Mouse (Mus musculus) spleen, postnatal 10 days (tissue): ENCODE data around the gene Olig2.

Source experiments
- DNase-seq, 2 experiments: peaks; one replicate each; pipeline ENCODE4 v3.0.0; 2021 to 2022; ENCODE audit warnings: low spot score in 2 of 2

Olig2 gene

DNA sequence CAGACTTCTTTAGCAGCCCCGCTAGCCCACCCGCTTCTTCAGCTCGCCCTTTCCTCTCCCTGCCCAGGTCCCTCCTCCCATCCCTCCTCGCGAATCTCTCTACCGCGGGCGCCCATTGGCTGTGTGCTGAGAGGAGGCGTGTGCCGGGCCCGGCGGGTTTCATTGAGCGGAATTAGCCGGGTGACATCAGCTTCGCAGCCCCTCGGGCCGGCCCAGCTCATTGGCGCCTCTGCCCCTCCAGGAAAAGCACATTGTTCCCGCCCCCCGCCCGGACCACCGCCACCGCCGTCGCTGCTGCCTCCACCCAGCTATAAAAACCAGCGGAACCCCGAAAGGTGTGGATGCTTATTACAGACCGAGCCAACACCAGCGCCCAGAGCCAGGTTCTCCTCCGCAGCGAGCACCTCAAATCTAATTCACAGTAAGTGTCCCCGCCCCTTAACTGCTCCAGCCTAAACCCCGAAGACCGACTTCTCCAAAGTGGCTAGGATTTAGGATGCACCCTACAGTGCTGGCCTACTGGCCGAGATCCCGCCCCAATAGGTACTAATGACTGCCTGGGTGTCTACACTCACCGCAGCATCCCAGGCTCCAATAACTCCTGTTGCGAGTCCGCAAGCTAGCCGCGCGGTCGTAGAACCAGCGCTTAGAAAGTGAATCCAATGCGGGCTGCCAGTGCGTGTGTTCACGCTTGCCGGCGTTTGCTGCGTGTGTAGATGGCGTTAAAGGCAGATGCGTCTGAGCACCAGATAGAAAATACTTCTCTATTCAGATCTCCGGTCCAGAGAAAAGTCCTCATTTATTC lies at the start of gene Olig2:
Gene Olig2, plus strand, starts transcription at position 225 of the 805 bp plus-strand sequence.
- DNase-seq, result no peak

DNA sequence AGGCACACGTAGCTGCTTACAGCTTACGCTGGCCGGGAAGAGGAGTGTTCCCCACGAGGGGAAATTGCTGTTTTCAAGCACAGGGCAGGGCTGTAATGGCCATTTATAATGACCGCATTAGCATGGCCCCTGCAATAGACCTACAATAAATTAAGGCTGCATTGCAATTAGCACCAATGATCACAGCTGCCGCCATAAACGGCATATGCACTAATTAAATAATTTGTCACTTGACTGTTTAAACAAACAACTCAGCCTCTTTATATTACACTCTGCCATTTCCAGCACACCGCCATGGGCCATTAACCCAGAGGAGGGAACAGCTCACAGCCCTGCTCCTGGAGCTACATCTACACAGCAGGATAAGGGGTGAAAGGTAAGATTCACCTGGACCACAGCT lies 49.4 kb upstream of the Olig2 start:
- DNase-seq, result no peak

DNA sequence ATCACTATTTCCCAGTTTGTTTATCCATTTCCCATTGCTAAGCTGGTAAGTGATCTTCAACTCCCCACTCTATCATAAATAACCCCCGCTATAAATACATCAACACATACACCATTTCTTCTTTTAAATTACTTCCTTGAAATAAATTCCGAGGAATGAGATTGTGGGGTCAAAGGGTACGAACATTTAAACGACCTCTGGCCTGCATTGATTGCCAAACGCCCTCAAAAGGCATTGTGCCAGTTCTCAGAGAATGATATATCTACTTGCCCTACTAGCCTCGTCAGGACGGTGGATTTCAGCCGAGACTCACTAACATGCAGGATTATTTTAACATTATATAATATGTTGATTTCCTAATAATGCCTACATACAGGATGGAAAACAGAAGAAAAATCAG lies 38.2 kb upstream of the Olig2 start:
- no peak for DNase-seq

DNA sequence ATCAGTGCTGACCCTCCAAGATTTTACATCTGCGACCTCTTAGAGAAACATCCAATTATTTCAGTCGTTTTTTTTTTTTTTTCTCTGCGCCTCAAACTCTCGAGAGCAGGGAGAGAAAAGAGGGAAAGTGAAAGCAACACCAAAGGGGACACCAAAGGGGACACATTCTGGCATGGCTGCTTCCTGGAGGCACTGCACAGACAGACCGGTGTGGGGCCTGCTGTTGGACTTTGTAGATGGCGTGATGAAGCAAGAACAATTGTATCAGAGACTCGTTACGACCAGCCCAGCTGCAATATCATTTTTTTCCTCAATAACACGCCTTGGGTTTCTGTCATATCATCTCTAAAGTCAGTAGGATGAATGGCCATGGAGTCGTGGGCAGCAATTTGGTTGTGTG lies 37.6 kb upstream of the Olig2 start:
- no peak for DNase-seq

DNA sequence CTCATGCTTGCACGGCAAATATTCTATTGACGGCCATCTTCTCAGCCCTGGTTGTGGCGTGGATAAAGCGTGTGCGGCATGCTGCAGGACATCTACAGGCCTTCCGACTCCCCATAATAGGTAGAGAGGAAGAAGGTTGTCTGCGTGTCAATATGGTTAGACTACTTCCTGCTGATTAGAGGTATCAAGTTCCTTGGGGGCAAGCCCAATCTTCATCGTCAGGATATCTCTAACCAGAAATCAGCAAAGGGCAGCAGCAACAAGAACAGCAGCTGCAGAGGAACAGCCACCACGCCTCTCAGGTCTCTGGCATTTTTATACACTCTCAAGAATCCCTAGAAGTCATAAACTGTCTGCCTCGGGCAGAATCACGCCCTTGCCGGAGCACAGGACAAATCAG lies 37.0 kb upstream of the Olig2 start:
- DNase-seq, result no peak

DNA sequence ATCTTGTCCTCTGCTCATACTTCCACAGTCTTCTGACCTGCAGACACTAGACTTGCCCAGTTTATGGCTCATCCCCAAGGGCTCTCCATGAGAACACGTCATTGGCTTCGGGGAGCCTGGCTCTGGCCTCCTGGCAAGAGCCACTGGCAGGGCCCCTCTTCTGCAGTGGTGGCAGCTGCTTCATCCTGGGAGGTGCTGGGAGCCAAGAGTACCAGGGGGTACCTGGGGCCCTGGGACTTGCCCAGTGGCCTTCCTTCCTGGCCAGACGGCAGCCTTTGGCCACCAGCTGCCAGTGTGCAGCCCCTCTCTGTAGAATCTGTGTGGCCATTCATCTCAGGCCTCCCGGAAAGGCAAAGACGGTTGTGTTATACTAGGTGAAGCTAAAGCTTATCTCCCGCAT lies 34.0 kb upstream of the Olig2 start:
- no peak for DNase-seq

DNA sequence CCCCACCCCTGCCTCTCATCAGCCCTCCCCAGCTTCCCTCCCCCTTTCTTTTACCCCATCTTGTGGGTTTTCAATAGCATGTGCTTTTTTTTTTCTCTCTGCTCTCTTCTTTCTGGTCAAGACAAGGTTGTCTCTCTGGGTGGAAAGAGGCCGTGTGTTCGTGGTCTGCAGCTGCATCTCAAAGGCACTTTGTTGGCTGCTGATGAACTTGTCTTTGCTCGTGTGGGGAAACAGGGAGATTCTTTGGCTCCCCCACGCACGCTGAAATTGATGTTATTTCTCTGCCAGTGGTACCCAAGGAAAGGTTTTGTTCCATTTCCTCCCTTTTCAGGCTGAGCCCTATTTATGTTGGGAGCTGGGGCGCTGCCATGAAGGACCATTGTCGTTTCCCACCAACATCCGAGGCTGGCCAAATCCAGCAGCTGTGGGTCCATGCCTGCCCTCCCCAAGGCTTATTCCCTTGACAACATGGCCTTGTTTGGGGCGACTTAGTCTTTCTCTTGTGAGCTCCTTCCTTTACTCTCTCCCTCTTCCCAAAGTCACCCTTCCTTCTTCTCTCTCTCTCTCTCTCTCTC lies 33.5 kb upstream of the Olig2 start:
- DNase-seq, result no peak

DNA sequence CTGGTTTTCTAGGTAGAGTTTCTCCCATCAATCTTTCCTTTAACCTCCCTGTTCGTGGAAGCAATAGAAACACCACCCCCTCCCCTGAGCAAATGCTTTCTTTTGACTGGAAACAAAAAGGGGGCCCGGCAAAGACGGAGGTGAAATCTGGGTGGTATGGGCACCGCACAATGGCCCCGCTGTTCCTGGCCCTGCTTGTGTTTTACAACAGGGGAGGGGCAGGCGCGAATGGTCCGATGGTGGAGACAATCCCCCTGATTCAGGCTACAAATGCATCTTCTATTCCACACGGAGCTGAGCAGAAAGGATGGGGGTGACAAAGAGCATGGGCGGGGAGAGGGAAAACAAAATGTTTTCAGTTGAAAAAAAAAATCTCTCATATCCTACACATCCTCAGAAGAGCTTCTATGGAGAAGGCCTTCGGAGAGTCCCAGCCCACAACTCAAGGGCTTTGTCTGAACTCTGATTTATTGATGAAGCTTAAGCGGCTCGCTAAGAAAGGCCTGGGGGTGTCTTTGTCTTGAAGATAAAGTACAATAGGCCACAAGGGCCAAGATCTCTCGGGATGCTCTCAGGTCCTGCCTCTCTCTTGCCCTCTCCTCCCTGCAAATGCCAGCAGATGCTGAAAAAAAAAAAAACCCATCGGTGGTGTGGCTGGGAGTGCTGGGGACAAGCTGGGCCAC lies 32.4 kb upstream of the Olig2 start:
- DNase-seq, result no peak

DNA sequence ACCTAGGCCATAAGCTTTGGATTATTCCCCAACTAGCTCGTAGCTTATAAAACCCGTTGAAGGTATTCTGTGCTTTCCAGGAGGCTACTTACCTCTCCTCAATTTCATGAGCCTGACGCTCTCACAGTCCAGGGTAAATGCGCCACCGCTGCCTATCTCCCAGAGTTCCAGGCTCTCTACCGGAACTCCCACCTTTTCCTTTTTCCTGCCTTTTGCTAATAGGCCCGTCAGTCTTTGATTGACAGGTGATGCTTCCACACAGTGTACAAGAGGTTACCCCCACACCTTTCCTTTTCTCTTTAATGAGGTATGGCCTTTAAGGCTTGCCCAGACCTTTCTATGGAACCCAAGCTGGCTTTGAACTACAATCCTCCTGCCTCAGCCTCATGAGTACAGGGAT lies 25.4 kb upstream of the Olig2 start:
- DNase-seq, result no peak

DNA sequence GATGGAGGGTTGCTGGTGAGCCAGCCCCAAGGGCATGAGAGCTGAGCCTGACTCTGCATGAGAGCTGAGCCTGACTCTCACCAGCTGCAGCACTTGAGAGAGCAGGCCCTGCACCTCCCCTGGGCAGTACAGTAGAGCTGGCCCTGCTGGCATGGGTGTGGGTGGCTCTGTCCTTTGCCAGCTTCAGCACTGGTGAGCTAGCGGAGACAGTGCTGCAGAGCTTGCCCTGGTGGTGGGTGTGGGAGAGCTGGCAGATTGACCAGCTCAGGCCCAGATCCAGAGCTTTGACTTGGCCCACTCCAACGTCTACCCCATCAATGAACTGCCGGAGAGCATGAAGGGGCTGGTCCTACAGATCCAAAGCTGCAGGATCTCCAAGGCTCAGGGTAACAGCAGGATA lies 22.3 kb upstream of the Olig2 start:
- no peak for DNase-seq

DNA sequence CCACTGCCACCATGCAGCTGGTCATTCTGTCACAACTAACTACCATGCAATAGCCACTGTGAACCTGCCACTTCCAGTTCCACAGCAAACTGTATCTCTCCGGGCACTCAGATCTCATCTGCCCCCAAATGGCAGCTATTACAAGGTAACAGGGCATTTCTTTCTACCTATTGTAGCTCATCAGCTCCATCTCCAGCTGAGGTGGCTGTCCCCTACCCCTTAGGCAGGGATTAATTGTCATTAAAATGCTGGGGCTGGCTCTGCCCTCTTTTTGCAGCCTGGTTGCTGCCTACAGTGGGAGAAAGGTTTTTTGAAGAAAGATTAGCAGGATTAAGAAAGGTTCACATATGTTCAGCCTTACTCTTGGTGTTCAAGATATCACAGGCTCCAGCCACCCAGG lies 18.9 kb upstream of the Olig2 start:
- no peak for DNase-seq

DNA sequence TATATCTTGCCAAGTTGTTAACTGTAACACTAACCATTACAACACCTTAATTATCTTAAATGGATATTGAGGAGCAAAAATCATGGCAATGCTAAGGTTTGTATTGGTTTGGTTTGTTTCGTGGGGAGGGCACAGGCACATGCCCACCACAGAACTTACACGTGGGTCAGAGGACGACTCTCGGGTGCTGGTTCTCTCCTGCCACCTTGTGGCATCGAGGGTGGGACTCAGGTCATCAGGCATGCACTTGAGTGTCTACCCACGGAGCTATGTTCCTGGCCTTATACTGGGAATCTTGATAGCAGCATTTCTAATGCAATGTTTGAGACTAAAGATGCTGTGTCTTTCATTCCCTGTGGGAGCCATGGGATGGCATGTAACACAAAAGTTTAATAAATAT lies 8.2 kb upstream of the Olig2 start:
- DNase-seq, result no peak

DNA sequence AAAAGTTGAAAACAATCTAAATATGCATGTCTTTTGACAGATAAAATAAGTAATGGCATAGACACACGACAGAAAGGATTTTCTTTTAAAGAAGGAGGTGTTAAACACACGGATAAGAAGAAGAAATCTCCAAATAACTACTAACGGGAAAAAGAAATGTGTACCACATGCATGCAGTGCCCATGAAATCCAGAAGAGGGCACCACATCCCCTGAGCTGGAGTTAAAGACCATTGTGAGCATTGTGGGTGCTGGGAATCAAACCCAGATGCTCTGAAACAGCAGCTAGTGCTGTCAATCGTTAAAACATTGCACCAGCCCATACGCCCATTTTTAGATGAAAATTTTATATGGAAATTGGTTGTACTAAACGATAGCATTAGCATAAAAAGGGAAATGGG lies 7.3 kb upstream of the Olig2 start:
- DNase-seq, result no peak

DNA sequence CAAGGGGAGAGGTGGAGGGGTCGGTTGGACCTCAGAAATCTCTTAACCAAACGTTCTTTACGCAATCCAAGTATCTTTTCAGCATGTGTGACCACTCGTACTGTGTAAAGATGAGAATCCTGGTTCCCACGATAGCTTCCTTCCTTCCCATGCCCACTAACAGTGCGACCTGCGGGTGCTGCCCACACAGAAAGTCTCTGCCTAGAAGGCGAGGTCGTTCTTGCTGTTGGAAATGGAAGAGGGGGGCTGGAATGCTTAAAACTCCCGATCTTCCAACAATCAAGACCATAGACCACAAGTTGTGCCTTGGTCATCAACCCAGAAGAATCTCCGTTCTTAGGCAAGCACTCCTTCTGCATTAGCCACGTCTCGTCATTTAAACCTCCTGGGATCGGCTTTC lies 6.0 kb upstream of the Olig2 start:
- no peak for DNase-seq

DNA sequence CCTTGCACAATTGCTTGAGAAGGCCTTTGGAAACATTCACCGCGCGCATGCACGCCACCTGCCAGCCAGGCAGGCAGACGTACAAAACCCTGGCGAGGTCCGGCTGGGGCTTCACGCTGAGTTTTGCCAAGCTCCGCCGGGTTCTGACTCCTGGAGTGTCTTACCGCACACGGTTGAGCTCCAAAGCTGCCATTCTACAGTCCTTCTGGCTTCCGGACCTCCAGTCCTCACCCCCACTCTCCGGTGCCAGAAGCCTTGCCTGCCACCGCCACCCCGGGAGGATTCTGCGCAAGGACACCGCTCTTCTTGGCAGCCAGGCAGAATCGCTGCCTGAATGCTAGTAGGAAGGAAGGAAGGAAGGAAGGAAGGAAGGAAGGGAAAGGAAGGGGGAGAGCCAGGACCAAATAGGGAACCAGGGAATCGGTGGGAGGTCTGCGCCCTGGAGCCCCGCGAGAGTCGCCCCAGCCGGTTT lies 3.0 kb upstream of the Olig2 start:
- no peak for DNase-seq

DNA sequence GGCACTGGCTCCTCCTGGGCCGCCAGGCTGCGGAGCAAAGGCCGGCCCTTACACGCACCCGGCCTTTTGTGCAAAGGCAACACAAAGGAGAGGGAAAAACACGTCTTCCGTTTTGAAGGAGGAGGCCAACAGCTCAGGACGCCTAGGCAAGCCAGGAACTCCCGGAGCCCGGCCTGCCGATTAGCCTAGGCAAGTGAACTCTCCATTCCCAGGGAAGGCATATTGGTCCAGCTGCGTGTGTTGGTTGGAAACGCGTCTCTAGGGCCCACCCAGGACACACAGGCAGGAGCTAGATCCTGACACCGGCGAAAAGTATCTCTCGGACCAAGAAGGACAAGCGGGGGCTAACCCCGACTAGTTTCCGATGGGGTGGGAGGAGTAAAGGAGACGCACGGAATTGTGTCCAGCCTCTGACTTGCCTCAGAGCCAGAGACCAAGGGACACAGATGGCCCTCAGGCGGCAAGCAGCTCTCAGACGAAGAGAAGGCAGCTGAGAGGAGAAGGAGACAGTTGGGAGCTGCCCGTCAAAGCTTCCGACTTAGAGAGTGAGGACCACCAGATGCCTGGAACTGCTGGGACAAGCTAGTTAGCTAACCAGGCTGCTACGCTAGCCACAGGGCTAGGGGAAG lies 2.5 kb upstream of the Olig2 start:
- DNase-seq, result no peak

DNA sequence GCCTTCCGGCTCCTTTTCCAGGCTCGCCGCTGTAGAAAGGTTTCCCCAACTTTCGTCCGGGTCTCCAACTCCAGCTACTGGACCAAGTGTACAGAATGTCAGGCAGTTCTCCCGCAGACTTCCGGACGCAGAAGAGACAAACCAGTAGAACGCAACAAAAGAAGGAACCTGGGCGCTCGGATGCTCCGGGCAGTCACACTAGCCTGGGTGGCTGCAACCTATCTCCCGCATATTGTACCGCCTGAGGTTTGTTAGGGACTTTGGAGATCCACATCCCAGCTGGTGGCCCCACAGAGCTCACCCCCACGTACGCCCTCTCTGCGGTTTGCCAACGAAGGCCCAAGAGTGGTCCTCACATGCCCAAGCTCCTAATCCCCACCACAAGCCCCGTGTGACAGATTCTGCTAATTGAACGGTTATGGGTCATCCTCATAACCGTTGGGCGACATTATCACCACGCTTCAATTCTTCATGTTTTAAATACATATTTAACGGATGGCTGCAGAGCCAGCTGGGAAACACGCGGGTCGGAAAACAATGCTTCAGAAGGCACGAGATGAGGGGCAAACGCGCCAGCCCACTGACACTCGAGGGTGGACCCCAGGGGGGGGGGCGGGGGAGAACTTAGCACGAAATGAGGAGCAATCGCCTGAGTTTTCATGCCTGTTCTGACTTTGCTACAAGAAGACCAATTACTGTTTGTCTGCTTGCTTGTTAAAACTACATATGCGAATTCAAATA lies 1.8 kb upstream of the Olig2 start:
- no peak for DNase-seq

DNA sequence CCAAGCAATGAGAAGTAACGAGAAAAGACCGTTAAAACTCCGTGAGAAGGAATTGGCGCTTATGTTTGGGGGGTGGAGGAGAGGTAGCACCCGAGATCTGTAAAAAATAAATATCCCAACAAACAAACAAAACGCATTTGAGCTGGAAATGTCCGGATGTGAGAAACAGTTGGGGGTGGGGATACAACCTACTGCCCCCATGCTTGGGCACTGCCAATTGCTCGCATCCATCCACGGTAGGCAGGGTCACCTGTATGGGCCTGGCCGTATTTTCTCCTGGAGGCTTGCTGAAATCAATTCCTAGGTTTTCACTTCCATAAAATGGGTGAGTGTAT lies 1.2 kb upstream of the Olig2 start:
- no peak for DNase-seq

DNA sequence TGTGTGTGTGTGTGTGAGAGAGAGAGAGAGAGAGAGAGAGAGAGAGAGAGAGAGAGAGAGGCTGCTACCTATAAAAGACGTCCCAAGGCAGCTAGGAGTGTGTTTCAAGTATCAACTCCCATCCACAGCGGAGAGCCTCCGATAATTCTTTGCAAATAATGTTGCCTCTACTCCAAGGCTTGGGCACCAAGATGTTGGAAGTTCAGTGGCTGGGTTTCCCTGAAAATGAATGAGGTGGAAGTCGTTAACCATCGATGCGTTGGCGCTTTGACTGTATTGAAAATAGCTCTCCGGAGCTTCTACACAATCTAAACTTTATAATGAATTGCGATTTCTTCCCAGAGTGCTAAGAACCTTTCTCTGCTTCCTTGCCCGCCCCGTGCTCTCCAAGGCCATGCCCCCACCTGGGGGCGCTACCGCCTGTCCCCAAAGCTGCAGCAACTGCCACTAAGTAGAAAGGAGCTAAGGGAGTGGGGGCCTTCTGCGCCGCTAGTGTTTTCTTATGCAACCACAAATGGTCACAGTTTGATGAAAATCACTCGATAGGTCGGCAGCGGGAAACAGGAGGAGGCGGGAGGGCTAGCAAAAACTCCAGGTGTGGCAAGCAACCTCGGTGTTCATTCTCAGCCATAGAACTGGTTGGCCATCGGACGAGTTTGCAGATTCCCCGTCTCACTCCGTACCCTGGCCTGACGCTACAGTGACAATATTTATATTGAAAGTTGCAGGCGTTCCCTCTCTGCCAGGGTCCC lies 600 bp upstream of the Olig2 start:
- DNase-seq, result no peak

DNA sequence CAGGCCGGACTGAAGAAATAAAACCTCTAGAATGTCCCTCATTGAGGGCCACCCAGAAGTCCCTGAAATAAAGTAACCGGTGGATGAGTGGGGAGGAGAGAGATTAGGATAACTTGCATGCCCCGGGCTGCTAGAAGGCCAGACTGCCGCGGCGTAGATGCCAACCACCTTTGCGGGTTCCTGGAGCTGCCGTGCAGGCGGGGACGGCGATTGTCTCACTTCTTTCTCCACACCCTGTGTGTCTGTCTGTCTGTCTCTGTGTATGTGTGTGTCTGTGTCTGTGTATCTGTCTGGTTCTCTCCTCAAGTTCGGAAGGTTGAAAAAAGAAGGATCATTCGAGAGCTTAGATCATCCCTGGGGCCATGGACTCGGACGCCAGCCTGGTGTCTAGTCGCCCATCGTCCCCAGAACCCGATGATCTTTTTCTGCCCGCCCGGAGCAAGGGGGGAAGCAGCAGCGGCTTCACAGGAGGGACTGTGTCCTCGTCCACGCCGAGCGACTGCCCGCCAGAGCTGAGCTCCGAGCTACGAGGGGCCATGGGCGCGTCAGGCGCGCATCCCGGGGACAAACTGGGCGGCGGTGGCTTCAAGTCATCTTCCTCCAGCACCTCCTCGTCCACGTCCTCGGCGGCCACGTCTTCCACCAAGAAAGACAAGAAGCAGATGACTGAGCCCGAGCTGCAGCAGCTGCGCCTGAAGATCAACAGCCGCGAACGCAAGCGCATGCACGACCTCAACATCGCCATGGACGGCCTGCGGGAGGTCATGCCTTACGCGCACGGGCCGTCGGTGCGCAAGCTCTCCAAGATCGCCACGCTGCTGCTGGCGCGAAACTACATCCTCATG lies 1.0 kb downstream of the Olig2 start:
- no peak for DNase-seq
